Mouse (Mus musculus): Measurements from ENCODE around the gene Klrb1b.

GRCm38 (mm10) chr6:128842945-128843478 is 16.9 kb upstream of the Klrb1b start:
- TF ChIP-seq GATA1 (IDR thresholded peaks at IDR 0.05; ENCODE audit: borderline replicate concordance, low read length) (no peak), FLI1 (IDR thresholded peaks at IDR 0.05; ENCODE audit: low read length) (no peak)

Measured in megakaryocyte, embryonic 14.5 days (primary cell).